Mouse (Mus musculus) MN1 (cell line): ENCODE results near the gene Nedd9.
"Not testable (repeated sequence)": the region's sequence is repeated elsewhere in the genome, so short reads cannot be mapped to it uniquely, and the experiment has no call there.

Source experiments
- DNase-seq: peaks from one replicate; pipeline ENCODE4 v3.0.0-alpha.2; 2016; ENCODE audit warnings: low spot score

Gene Nedd9

DNA sequence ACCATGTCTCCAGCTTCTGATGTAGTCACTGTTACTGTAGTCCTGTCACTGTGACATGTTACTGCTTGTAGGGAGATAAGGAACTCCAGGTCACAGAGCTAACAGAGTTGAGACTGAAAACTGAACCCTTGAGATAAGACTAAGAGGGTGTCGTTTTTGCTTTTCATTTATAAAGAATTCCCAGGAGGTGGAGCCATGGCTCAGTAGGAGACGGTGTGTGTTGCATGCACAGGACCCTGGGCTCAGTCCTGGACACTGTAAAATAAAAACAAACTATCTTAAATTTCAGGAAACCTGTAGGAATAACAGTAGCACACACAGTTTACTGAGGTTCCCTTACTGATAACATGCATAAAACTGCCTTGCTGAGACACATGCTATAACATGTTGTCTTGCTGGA lies 188.6 kb downstream of the Nedd9 start:
- DNase-seq: no peak

DNA sequence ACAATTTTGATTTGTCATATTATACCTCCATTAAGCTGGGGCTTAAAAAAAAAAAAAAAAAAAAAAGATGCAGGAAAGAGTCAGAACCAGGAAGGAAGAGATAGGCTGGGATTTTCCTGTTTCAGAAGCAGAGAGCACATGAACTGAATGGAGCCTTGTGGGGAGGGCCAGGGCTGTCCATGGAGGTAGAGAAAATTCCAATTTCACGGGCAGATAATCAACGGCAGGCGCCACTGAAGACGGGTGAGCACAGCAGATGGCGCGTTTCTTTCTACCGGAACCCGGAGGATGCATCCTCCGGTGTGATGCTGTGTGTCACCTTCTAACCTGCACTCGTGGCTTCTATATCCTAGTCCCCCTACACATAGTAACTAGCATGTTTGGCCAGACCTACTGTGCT lies 190.8 kb downstream of the Nedd9 start:
- DNase-seq: no peak

GRCm38 (mm10) chr13:41295886-41296285 lies 191.3 kb downstream of the Nedd9 start:
- DNase-seq: no peak

DNA sequence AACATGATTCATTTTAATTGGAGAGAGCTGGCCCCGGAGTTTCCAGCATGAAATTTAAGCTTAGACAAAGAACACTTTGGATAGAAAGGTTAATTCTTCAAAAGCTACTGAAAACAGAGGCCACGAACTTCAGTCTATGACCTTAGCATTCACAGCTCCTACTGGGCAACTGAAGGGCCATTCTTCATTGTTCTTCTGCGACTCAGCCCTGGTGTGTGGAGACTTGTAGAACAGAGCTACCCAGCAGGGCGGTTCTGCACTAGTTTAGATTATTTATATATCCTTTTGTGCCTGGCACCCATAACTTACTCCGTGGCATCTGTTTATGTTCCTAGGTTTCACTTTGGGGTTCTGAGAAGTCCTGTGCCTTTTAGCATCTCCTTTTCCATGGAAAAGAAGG lies 193.6 kb downstream of the Nedd9 start:
- DNase-seq: no peak

DNA sequence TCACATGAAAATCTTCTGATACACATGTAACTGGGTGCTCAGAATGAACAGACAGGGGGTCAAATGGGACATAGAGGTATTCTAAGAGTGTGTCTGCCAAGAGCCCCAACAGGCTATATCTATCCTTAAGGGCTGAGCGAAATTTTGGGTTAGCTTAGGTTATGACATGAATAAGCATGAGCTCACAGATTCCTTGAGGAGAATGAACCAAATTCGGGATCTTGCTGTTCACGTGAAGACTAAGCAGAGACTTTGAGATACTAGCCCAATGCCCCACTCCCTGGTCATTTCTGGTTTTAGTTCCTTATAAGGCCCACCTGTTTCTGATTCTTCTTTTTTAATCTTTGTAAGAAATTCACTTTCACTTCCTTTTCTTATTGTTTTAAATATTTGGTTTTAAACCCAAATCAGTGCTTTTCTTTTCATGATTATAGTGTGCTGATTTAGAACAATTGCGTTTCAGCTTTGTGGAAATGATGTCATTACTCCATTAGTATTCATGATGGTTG lies 195.6 kb downstream of the Nedd9 start:
- no peak for DNase-seq

- DNase-seq: no peak
These were observed 200.9 kb downstream of the Nedd9 start for GRCm38 (mm10) chr13:41286285-41286684.

DNA sequence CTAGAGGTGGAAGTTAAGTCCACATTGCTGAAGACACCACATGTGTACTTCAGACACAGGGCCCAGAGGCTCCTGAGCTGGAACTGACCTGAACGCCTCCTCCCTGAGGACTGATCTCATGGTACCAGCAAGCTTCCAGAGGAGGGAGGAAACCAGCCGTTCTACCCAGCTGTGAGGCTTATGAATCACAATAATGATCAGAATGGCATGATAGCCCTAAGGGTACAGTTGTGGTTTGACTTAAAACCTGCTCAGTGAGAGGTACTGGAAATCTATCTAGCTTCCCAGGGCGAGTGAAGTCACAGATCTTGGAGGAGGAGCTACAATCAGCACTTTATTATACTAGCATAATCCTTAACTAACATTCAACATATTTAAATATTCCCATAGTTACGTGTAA lies 201.7 kb downstream of the Nedd9 start:
- no peak for DNase-seq

GRCm38 (mm10) chr13:41283256-41283655 lies 203.9 kb downstream of the Nedd9 start:
- peak; percentile 65 for DNase-seq

DNA sequence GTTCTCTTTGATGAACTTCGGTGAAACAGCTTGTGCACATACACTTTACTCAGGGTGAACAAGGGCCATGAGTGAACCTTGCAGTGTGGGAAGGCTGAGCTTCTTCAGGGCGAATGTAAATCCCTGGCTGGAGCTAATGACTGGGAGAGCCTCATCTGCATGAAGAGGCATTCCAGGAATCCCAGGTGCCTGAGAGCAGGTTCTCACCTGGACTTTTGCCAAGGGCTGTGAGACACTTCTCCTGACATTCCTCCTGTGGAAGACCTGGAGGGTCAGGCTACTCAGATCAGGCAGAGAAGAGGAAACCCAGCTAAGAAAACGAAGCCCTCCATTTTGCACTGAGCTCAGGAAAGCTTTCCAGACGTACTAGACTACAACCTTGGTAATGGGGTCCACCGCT lies 206.5 kb downstream of the Nedd9 start:
- no peak for DNase-seq

DNA sequence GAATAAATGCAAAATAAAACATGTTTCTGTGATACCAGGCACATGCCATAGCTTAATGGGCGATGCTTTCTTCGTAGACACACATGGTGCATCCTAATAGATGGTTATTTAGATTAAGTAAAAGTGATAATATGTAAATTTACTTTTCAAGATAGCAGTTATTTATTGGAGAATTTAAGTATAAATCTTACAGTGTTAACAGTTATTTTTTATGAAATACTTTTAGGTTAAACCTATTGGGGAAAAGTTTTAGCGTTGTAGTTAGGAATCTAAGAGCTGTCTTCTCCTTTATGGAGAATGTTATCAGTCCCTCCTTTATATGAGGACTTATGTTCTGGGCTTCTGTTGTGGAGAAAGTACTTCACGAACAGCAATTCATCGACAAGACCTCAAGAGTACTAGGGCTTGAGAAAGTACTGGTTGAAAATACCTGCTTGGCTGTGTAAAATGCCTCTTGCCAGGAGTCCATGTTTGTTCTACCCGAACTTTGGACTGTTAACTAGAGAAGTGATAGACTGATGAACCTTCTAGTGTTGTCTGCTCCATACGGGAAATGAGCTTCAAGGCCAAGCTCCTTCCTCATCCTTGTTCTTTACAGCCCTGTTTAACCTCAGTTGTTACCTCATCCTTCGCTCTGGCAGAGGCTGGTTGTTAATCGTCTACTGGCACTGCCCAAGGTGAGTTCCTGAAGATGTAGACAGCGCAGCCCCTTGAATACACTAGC lies 213.1 kb downstream of the Nedd9 start, which contains the start of gene Gm17364:
Gene Gm17364 (minus strand): TSS at position 51 of the 724 bp plus-strand sequence.
- DNase-seq: no peak

DNA sequence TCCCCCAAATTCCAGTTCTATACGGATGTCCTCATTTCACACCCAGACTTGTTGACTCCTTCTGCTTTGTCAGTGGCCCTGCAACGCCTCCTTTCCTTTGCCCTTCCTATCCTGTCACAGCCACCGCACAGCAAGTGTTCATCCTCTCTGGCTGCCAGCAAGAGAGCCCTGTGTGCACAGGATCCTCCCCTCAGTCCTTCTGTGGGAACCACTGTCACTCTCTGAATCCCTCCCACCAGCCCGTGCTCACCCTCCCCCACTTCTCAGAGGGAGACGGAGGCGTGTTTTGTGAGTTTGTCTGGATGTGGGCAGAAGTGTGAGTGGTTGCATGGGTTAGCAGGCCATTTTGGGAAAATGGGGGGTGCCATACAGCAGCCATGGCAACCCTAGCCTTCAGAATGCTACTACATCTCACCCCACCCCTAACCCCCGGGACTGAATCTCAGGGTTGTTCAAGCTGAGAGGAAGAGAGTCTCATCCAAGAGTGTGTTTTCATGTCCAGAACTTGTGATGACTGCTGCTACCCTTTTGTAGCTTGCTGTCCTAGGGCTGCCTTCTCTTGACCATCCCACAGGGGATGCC lies 219.2 kb downstream of the Nedd9 start:
- DNase-seq: no peak

DNA sequence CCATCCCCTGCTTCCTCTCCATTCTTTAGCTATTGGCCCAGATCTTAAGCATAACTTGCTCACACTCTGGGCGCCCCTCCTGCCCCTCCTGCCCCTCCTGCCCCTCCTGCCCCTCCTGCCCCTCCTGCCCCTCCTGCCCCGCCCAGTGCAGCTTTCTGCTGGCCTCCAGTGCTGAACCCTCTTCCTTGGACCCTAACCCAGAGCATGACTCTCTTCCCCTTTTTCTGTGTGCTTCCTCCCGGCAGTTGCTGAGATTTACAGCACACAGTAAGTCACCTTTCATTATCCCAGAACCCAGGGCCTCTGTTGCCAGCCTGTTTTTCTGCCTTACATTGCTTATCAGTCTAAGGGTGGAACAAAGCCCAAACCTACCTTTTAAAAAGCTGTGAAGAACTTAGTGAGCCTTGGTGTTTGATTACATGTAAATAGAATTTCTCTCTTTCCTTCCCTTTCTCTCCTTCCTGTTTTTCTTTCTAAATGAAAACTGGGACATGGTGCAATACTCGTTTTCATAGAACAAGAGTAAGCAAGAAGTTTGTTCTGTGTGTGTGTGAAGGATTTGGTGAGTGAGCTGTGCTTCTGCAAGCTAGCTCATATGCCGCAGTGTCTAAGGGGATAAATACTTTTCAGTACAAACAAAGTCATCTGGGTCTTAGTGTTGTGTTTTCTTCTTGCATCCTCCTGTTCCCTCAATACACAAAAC lies 223.7 kb downstream of the Nedd9 start:
- DNase-seq: no peak

- not testable (repeated sequence) for DNase-seq
These were observed 225.5 kb downstream of the Nedd9 start for GRCm38 (mm10) chr13:41261617-41262016.
